Mouse (Mus musculus) erythroblast, embryonic 14.5 days (primary cell): ENCODE data around the gene Afg1l.

Experiments used
- GATA1 ChIP-seq: IDR thresholded peaks from 2 replicates; pipeline ENCODE4 v1.6.1; 2012; ENCODE audit warnings: low read length, inconsistent platforms, mixed read lengths
- TAL1 ChIP-seq: IDR thresholded peaks from 3 replicates; pipeline ENCODE4 v1.6.1; 2012; ENCODE audit warnings: low read length, inconsistent platforms, mixed read lengths

- TF ChIP-seq GATA1 (no peak), TAL1 (no peak)
Observed at GRCm38 (mm10) chr10:42297954-42298353, 180.4 kb downstream of the Afg1l start.
